Mouse (Mus musculus) liver, embryonic 15.5 days (tissue): ENCODE measurements around the gene Disp1. TPM values are rescaled to one million over a fixed set of nuclear protein-coding genes. Genes with fewer than 3 reads are reported as not detected.

Experiments
- ATAC-seq: fragments of 200-750 bp; cut with Nextera tagmentation; 2 replicates; pipeline ENCODE4 v1.8.0; 2017; ENCODE audit warnings: moderate number of reproducible peaks, mild to moderate bottlenecking, moderate library complexity; ENCODE audit not compliant: insufficient read depth
- H3K27ac ChIP-seq: fragments of 300-500 bp; sonication (generic); replicated peaks from 2 replicates; pipeline ENCODE4 v1.5.1; 2015; ENCODE audit warnings: mild to moderate bottlenecking, inconsistent platforms
- H3K27me3 ChIP-seq: fragments of 300-500 bp; sonication (generic); 2 replicates; pipeline ENCODE4 v1.6.1; 2015; ENCODE audit warnings: mild to moderate bottlenecking, inconsistent platforms
- H3K36me3 ChIP-seq: fragments of 300-500 bp; sonication (generic); replicated peaks from 2 replicates; pipeline ENCODE4 v1.6.1; 2015; ENCODE audit warnings: moderate library complexity, mild to moderate bottlenecking, inconsistent platforms
- H3K4me1 ChIP-seq: fragments of 300-500 bp; sonication (generic); replicated peaks from 2 replicates; pipeline ENCODE4 v1.6.1; 2015; ENCODE audit warnings: inconsistent platforms
- H3K4me2 ChIP-seq: fragments of 300-500 bp; sonication (generic); 2 replicates; pipeline ENCODE4 v1.6.1; 2015; ENCODE audit warnings: moderate library complexity, mild to moderate bottlenecking, inconsistent platforms
- H3K4me3 ChIP-seq: fragments of 300-500 bp; sonication (generic); replicated peaks from 2 replicates; pipeline ENCODE4 v1.5.1; 2015; ENCODE audit warnings: mild to moderate bottlenecking, inconsistent platforms
- H3K9ac ChIP-seq: fragments of 300-500 bp; sonication (generic); 2 replicates; pipeline ENCODE4 v1.6.1; 2015; ENCODE audit warnings: moderate library complexity, mild to moderate bottlenecking, inconsistent platforms
- H3K9me3 ChIP-seq: fragments of 300-500 bp; sonication (generic); replicated peaks from 2 replicates; pipeline ENCODE4 v1.6.1; 2016; ENCODE audit warnings: inconsistent platforms
- WGBS: fragments of 180-500 bp; shearing (Covaris S2); methylation state at CpG from one replicate; pipeline ENCODE4 v1.1.7; 2015; ENCODE audit warnings: mixed read lengths; ENCODE audit not compliant: insufficient replicate concordance; 5-methylcytosine and 5-hydroxymethylcytosine counted together
- polyA plus RNA-seq: library from polyadenylated mRNA; unstranded; fragments of >200 nt; fragmentation: Nextera tagmentation; extraction: Ambion mirVana; gene quantifications from 2 replicates; pipeline ENCODE4 v1.2.1, GENCODE M21; 2015

The Disp1 gene
- polyA plus RNA-seq, 1 experiment from 2014 or later: 2.9 TPM

DNA sequence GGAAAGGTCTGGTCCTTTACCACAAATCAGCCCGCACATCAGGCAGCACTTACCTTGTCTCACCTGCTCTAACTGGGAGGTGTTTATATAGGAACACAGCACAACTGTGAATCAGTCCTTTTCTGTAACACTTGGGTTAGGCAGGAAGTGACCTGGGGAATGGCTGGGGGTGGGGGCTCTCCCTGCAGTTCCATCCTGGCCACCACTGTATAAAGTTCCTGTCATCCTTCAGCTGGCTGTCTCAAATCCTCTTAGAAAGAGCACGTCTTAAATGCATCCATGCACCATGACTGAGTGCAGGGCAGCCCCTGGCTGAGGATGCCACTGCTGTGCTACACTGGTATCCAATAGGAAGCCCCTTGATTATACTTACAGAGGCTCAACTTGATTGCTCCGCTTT is 118.5 kb downstream of the Disp1 start:
- no peak overlapping the region for H3K9ac ChIP-seq
- H3K4me1 ChIP-seq: no peaks in the 10 kb centered on the region; the same call in 1 of the 2 replicates
- no peak for ATAC-seq
- H3K4me2 ChIP-seq: no peak overlapping the region
- H3K36me3 ChIP-seq: no peaks in the 10 kb centered on the region
- H3K27me3 ChIP-seq: no peaks in the 10 kb centered on the region
- WGBS: 60% methylated on average over 3 of the region's 3 CpGs
- no peak overlapping the region for H3K27ac ChIP-seq
- H3K4me3 ChIP-seq: no peak overlapping the region
- H3K9me3 ChIP-seq: no peaks in the 10 kb centered on the region

DNA sequence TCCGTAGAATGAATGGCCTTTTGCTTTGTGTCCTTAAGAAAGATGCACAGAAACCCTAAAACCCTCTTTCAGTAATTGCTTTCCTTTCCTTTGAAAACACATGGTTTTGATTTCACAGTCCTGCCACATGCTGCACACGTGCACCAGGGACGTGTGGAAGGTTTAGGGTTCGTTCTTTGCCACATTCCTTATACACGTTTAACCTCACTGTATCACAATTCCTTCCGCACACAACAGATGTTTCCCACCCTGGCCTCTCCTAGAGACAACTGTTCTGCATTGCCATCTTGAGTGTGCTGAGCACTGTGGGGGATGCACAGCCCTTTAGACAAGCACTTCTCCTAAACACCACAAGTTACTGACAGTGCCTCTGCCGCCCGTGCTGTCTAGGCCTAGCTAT is 119.2 kb downstream of the Disp1 start:
- Histone ChIP-seq H3K4me2 (no peak overlapping the region), H3K4me3 (no peak overlapping the region), H3K36me3 (no peaks in the 10 kb centered on the region), H3K27ac (no peak overlapping the region), H3K4me1 (no peaks in the 10 kb centered on the region), H3K9me3 (no peaks in the 10 kb centered on the region), H3K27me3 (no peaks in the 10 kb centered on the region), H3K9ac (no peak overlapping the region)
- WGBS: 64% methylated on average over 8 of the region's 8 CpGs
- no peak for ATAC-seq

DNA sequence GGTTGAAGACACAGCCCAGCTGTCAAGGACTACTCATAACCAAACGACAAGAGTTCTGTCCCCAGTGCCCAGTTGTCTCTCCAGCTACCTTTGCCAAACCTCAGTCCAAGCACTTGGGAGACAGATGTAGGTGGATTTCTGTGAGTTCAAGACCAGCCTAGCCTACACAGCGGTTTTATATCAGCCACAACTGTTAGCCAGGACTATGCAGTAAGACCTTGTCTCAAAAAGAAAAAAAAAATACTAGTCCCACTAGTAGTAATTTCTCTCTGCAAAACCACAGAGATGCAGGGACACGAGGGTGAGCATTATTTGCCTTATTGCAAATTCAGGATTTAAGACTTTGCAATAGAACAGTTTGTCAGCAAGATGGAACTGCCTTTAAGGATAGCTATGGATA is 120.0 kb downstream of the Disp1 start:
- Histone ChIP-seq H3K9me3 (no peaks in the 10 kb centered on the region), H3K4me2 (no peak overlapping the region), H3K27ac (no peak overlapping the region), H3K27me3 (no peaks in the 10 kb centered on the region), H3K9ac (no peak overlapping the region), H3K4me1 (no peaks in the 10 kb centered on the region), H3K4me3 (no peak overlapping the region), H3K36me3 (no peaks in the 10 kb centered on the region)
- 53% methylated on average over 3 of the region's 3 CpGs for WGBS
- ATAC-seq: no peak

DNA sequence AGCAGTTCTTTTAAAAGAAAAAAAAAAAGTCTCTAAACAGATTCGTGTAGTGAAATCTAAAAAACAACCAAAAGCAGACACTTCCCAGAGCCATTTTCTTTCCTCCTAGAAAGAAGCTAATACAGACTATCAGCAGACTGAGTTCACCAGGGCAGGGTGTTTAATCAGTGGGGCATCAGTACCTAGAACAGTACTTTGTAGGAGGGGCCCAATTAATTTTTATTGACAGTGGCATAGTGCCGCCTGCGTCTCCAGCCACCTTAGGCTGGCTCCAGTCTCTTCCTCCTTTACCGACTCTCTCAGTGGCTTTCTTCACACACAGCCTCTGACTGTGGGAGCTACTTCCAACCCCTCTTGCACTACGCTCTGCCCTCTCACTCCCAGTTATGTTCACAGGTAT is 121.1 kb downstream of the Disp1 start:
- Histone ChIP-seq H3K4me2 (no peak overlapping the region), H3K4me3 (no peak overlapping the region), H3K36me3 (0 out of 2 replicates have a peak, but pooled peaks cover 4% of the 10 kb centered on the region), H3K9ac (no peak overlapping the region), H3K27me3 (no peaks in the 10 kb centered on the region), H3K27ac (no peak overlapping the region), H3K9me3 (no peaks in the 10 kb centered on the region), H3K4me1 (no peaks in the 10 kb centered on the region)
- no peak for ATAC-seq
- WGBS: 69% methylated on average over 5 of the region's 5 CpGs

DNA sequence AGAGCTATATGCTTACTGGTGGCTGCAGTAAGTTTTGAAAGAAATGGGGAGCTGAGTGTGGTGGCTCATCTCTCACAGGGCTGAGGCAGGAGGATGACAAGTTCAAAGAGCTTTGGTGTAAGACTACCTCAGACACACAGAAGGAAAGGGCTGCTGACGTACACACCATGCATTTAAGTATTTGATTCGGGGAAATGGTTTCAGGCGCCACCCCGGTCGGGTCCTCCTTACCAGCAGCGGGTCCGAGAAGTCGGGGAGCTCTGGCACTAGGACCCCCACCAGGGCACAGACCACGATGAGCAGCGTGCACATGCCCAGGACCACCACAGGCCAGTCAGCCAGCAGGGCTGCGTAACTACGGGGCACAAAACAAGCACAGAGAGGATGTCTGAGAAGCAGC is 121.6 kb downstream of the Disp1 start:
- Histone ChIP-seq H3K4me3 (no peak overlapping the region), H3K4me1 (no peaks in the 10 kb centered on the region), H3K27ac (no peak overlapping the region), H3K27me3 (no peaks in the 10 kb centered on the region), H3K4me2 (no peak overlapping the region), H3K9ac (no peak overlapping the region), H3K36me3 (0 out of 2 replicates have a peak, but pooled peaks cover 4% of the 10 kb centered on the region), H3K9me3 (no peaks in the 10 kb centered on the region)
- WGBS: 80% methylated on average over 12 of the region's 12 CpGs
- no peak for ATAC-seq

DNA sequence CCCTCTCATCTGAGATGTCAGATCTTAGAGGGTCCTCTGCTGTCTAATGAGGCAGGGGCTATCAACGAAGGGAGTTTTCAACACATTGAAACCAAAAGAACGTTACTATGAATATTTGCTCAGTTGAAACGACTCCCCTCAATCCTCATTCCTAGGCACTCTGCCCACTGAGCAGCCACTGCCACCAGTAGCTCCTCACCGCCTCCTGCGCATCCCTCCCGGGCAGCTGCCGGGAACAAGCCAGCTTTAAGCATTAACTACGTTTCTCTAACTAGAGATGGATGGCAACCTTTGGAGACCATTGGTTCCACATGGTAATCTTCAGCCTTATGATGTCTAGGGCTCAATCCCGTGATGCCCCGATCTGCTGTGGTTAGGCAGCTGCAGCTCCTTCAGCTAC is 123.7 kb downstream of the Disp1 start:
- H3K4me1 ChIP-seq: no peaks in the 10 kb centered on the region
- 0 out of 2 replicates have a peak, but pooled peaks cover 4% of the 10 kb centered on the region for H3K36me3 ChIP-seq
- H3K27me3 ChIP-seq: no peaks in the 10 kb centered on the region
- 83% methylated on average over 10 of the region's 10 CpGs for WGBS
- H3K27ac ChIP-seq: no peak overlapping the region
- H3K9me3 ChIP-seq: no peaks in the 10 kb centered on the region
- H3K4me3 ChIP-seq: no peak overlapping the region
- ATAC-seq: no peak
- no peak overlapping the region for H3K9ac ChIP-seq
- H3K4me2 ChIP-seq: no peak overlapping the region

DNA sequence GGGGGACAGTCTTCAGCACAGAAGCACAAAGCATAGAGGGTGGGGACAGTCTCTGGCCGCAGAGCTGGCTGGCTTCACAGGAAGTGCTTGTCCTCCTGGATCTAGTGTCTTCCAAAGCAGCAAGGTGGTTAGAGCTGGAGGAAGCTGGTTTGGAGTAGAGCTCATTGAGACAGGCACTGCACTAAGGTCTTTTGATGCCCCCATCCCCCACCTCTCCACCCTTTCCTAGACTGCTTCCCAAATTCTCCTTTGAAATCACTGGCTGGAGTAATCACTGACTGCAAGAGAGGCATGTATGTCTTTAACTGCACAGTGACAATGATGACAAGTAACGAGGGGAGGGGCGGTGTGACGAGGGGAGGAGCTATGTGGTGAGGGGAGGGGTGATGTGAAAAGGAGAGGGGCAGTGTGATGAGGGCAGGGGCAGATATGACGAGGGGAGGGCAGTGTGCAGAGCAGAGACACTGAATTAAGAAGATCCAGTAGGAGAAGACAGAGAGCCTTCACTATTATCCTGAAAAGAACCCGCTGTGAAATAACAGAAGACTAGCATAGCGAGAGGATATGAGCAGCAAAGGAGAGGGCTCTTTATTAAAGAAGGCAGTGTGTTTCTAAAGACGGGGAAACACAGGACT is 125.8 kb downstream of the Disp1 start:
- no peaks in the 10 kb centered on the region for H3K9me3 ChIP-seq
- no peak overlapping the region for H3K9ac ChIP-seq
- H3K4me1 ChIP-seq: no peaks in the 10 kb centered on the region
- no peak for ATAC-seq
- H3K27ac ChIP-seq: no peak overlapping the region
- H3K4me3 ChIP-seq: no peak overlapping the region
- no peaks in the 10 kb centered on the region for H3K27me3 ChIP-seq
- 0 out of 2 replicates have a peak, but pooled peaks cover 4% of the 10 kb centered on the region for H3K36me3 ChIP-seq
- 68% methylated on average over 8 of the region's 8 CpGs for WGBS
- no peak overlapping the region for H3K4me2 ChIP-seq

DNA sequence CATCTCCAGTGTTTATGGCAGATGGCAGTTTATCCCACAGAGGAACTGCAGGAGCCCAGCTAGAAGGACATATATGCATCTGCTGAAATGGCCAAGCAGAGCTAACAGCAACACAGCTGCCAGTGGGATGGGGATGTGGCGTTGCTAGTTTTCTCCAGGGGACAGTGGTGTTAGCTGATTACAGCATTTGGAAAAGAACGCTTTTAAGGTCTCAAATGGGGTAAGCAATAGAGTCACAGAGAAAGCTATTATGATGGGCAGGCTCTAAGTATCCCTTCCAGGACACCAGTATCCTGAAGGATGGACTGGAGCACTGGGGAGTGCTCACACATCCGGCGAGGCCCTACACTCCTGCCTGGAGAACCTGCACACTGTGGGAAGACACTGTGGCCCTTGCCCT is 129.0 kb downstream of the Disp1 start:
- no peak overlapping the region for H3K27ac ChIP-seq
- ATAC-seq: no peak
- no peak overlapping the region for H3K9ac ChIP-seq
- H3K4me2 ChIP-seq: no peak overlapping the region
- H3K36me3 ChIP-seq: peaks cover 28% of the 10 kb centered on the region
- 76% methylated on average over 4 of the region's 4 CpGs for WGBS
- H3K4me1 ChIP-seq: no peaks in the 10 kb centered on the region
- no peaks in the 10 kb centered on the region for H3K27me3 ChIP-seq
- no peaks in the 10 kb centered on the region for H3K9me3 ChIP-seq
- no peak overlapping the region for H3K4me3 ChIP-seq

DNA sequence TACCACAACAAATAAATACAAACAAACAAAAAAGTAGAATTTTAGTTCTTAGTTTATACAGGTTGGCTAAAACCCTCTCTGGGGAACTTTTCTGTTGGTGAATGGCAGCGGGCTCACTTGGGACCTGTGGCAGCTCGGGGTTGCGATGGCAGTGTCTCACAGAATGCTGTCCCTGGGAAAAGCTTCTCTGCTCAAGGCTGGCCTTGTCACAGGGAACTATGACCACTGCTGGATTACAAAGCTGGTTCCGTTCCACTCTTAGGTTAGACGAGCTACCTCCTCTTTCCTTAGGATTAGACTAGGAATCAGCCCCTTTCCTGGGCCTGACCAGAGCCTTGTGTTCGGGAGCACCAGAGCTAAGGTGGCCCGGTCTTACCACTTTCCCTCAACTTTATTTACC is 130.1 kb downstream of the Disp1 start:
- WGBS: 74% methylated on average over 7 of the region's 7 CpGs
- no peak overlapping the region for H3K4me2 ChIP-seq
- peaks cover 38% of the 10 kb centered on the region for H3K36me3 ChIP-seq
- no peaks in the 10 kb centered on the region for H3K9me3 ChIP-seq
- no peaks in the 10 kb centered on the region for H3K27me3 ChIP-seq
- no peak for ATAC-seq
- no peak overlapping the region for H3K9ac ChIP-seq
- H3K4me3 ChIP-seq: no peak overlapping the region
- H3K4me1 ChIP-seq: no peaks in the 10 kb centered on the region
- H3K27ac ChIP-seq: no peak overlapping the region

DNA sequence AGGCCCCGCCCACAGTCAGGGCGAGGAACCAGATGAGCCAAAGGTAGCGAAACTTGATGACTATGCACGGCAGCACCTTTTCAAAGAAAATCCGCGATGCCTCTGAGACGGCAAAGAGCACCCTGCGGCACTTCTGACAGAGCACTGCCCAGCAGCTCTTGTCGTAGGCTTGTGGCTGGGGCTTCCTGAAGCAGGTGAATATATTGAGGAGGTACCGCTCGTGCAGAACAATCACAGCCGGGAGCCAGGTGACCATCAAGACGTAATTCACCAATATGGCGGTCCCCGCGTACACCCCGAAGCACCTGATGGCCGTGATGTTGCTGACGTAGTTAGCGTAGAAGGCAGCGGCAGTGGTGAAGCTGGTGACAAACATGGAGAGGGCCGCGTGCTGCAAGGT is 132.7 kb downstream of the Disp1 start:
- no peak for ATAC-seq

DNA sequence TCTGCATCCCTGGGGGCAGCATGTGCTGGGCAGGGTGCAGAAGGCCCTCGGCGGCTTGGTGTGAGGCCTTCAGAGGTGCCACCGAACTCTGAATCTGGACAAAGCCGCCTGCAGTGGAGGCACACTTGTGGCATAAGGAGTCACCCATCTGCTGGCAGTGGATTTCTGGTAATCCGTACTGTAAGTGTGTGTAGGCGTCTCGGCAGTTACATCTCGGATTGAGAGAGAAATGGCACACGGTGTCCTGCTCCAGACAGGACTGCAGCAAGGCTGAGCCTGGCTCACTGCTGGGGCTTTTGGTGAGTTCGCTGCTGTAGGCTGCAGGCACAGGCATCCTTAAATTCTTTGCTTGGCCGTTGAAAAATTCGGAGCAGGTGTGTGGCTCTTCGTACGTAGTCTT is 134.5 kb downstream of the Disp1 start:
- WGBS: 78% methylated on average over 14 of the region's 14 CpGs
- H3K9ac ChIP-seq: no peak overlapping the region
- peaks cover 40% of the 10 kb centered on the region for H3K36me3 ChIP-seq
- no peak overlapping the region for H3K4me3 ChIP-seq
- no peak overlapping the region for H3K27ac ChIP-seq
- H3K9me3 ChIP-seq: no peaks in the 10 kb centered on the region
- no peaks in the 10 kb centered on the region for H3K4me1 ChIP-seq
- no peak for ATAC-seq
- H3K27me3 ChIP-seq: no peaks in the 10 kb centered on the region
- H3K4me2 ChIP-seq: no peak overlapping the region

More for the DNA sequence above, 132.7 kb downstream of the Disp1 start:
- Histone ChIP-seq H3K27me3 (no peaks in the 10 kb centered on the region), H3K4me2 (no peak overlapping the region), H3K9me3 (no peaks in the 10 kb centered on the region), H3K4me3 (no peak overlapping the region), H3K9ac (no peak overlapping the region), H3K27ac (no peak overlapping the region), H3K4me1 (no peaks in the 10 kb centered on the region), H3K36me3 (peaks cover 40% of the 10 kb centered on the region)
- 90% methylated on average over 23 of the region's 23 CpGs for WGBS
